Mouse (Mus musculus) E14TG2a.4 (cell line): ENCODE measurements at regions not wholly inside any gene's neighbourhood (a gene's known extent, or its start where the extent isn't known, plus 50 kb on each side); places are given as distances from the start of the nearest gene placed in this dataset.

Experiments
- CTCF ChIP-seq: conservative IDR thresholded peaks from 2 replicates; pipeline ENCODE4 v1.5.1; 2014; ENCODE audit warnings: low read length
- NANOG ChIP-seq: IDR thresholded peaks from 2 replicates; pipeline ENCODE4 v1.6.1; 2014; ENCODE audit warnings: borderline replicate concordance, low read length, mixed read lengths
- POU5F1 ChIP-seq: IDR thresholded peaks from 2 replicates; pipeline ENCODE4 v1.6.1; 2014; ENCODE audit warnings: low read length, borderline replicate concordance

DNA sequence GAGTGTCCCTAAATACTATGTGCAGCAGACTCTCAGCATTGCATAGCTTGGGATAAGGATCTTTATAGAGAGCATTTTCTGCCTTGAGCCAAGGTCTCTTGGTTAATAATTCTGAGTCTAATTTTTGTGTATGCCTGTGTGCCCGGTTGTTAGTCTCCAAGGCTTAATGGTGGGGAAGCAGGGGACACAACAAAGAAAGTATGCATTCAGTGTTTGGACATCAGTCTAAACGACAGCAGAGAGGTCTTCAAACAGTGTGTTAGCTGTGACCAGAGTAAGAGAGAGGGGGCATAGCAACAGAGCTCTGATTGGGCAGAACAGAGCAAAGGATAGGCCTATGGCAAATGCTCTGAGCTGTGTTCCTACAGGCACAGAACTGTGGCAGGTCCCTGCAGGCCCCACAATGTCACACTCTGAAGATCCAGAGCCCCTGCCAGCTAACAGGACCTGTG is 522.7 kb upstream of the Tnp1 start:
- TF ChIP-seq CTCF (no peak), NANOG (no peak), POU5F1 (no peak)
